9 mouse cellular contexts compared by ENCODE assay signal in the genomic region with DNA sequence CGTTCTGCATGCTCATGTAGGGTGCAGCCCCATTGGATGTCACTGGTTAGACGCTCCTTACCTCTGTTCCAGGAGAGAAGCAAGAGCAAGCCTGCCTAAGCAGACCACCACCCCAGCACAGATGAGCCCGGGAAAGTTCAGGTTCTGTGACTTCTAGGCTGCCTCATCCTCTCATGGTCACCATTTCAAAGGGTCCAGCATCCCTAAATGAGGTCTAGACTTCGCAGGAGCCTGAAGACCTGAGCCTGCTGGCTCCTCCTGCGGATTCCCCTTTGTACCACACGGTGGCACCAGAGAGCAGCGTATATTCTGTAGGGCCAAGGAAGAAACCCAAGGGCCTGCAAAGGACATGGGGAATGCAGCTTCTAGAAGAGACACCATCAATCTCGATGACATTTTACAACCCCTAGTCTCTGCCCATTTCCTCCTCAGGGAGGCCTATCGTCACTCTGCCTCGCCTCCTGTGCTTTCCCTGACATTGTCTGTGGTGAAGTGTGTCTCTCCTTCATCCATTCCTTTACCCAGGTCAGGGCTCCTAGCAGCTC. TPM values are rescaled to one million over a fixed set of nuclear protein-coding genes. Genes with fewer than 3 reads are reported as not detected.
DNase-seq lines count a peak whose midpoint lies in the region; ATAC-seq lines count a peak whose summit lies in the region.
"Had no signal": no experiment of that assay in that cellular context is flagged by ENCODE, and none has a peak within 500 bp of the region (broad histone marks: within the 10 kb centered on the region; RNA-seq: fewer than 3 reads in every experiment).

No protein-coding gene starts in this region.

- no peak overlapping the region for H3K4me3 ChIP-seq in hindbrain, embryonic 16.5 days (ENCODE audit: low read length)

- H3K9me3 ChIP-seq in hindbrain, embryonic 16.5 days (ENCODE audit: control insufficient read depth, low read length): no peaks in the 10 kb centered on the region

- ATAC-seq in frontal cortex, adult (ENCODE audit: low TSS enrichment): peak; percentile 98
- ATAC-seq in hindbrain, embryonic 16.5 days: peak; percentile 63

- no peaks in the 10 kb centered on the region for H3K4me1 ChIP-seq in hindbrain, embryonic 16.5 days (ENCODE audit: control insufficient read depth, insufficient read depth, low read depth, low read length)

- H3K27me3 ChIP-seq in hindbrain, embryonic 16.5 days (replicated peaks; ENCODE audit: control insufficient read depth, insufficient read depth, low read length): no peaks in the 10 kb centered on the region

- H3K27ac ChIP-seq in hindbrain, embryonic 16.5 days (ENCODE audit: low read depth, low read length): no peak overlapping the region

- peak; percentile 71 for DNase-seq in R1 (ENCODE audit: low read depth, low spot score)
- DNase-seq in cerebellum, adult 9-10 months: peak; percentile 69
- DNase-seq in layer of hippocampus, postnatal 25 days (ENCODE audit: extremely low spot score in 1 of 2, low spot score in 1 of 2): peak; percentile 48 to 72
- DNase-seq in lung, postnatal 4 days: peak; percentile 65 to 72
- DNase-seq in right cerebral cortex, adult 18-20 months: peak; percentile 60
- peak; percentile 60 for DNase-seq in urinary bladder, postnatal 25 days (ENCODE audit: low spot score)

- H3K36me3 ChIP-seq in hindbrain, embryonic 16.5 days (ENCODE audit: control insufficient read depth, insufficient read depth, low read length): peaks cover 5% of the 10 kb centered on the region

- H3K9ac ChIP-seq in hindbrain, embryonic 16.5 days (ENCODE audit: low read depth, low read length): no peak overlapping the region

- no peak overlapping the region for H3K4me2 ChIP-seq in hindbrain, embryonic 16.5 days (ENCODE audit: low read length)

- WGBS in hindbrain, embryonic 16.5 days: 18% methylated on average over 10 of the region's 10 CpGs

RNA-seq across cellular contexts. Expression of gene Vmn1r40, which starts 28.0 kb away (rescaled TPM):
- not detected in 2 replicates for polyA plus RNA-seq in hindbrain, embryonic 16.5 days (2015; fragmentation: Nextera tagmentation; extraction: Ambion mirVana)
- total RNA-seq in layer of hippocampus, postnatal 25 days (2021): not detected
- polyA plus RNA-seq: liver, embryonic 16.5 days had no signal

RNA-seq across cellular contexts. Expression of gene Txnrd3, which starts 35.6 kb away (rescaled TPM):
- 12.9 and 15.0 TPM in 2 replicates for polyA plus RNA-seq in hindbrain, embryonic 16.5 days (2015; fragmentation: Nextera tagmentation; extraction: Ambion mirVana)
- 1 to 10 TPM; 4.0 to 4.1 TPM for total RNA-seq in layer of hippocampus, postnatal 25 days (2021)
